Mouse (Mus musculus): ENCODE results near the gene Atp6v1a. TPM values are rescaled to one million over a fixed set of nuclear protein-coding genes. Genes with fewer than 3 reads are reported as not detected.
A peak's percentile ranks its signal among the peaks of the same experiment; 100 is the strongest.

Gene Atp6v1a
- total RNA-seq, 2 experiments from 2014 or later = 49.8 to 52.8 TPM

DNA sequence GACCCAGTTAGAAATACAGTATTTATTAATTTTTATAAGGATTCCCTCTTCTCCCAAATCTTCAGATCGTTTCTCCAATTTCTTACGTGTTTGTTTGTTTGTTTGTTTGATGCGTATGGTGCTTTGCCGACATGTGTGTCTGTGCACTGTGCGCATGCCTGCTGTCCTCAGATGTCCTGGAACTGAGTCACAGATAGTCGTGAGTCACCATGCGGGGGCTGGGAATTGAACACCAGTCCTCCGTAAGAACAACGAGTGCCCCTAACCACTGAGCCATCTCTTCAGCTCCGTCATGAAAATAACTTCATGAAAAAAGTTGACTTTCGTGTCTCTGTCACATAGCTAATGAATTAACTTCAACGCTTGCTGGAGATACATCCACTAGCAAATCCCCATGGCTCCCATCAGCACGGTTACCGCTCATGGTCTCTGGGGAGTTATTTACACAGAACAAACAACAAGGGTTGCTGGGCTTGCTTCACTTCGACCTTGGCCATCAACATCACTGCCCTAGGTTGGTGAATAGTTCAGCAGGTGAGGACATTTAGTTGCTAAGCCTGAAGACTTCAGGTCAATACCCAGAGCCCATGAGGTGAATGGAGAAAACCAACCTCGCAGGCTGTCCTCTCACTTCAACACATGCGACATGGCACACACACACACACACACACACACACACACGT is 78.8 kb downstream of the Atp6v1a start:
- no peak for DNase-seq

DNA sequence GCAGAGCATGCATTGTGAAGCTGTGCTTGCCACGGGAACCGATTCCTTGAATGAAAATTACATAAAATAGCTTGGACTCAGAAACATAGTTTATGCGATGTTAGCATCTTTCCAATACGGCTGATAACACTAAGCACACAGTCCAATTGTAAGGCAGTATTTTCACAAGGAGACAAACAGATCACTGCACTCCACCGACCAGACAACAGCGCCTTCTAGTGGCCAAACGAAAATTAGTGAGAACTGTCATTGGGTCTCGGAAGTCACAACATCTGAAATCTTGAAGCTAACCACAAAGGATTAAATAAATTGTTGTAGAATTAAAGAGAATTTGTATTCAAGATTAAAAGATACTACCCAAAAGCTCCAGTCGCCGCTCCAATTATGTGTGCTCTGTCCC is 80.8 kb downstream of the Atp6v1a start:
- peak; percentile 82 for DNase-seq

DNA sequence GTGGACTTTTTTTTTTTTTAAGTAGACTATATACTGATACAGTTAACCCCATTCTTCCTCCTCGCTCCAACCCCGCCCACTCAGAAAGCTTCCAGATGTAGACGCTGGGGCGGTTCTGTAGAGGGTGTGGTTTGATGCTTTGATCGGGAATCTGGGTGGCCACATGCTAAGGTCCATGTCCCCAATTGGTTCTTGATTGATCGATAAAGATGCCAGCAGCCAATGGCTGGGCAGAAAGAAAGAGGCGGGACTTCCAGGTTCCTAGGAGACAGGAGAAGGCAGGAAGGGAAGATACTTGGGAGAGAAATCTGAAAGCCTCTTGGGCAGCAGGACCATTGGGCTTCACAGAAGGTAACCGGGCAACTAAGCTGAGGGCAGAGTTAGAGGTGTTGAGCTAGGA is 83.7 kb downstream of the Atp6v1a start:
- no peak for DNase-seq

DNA sequence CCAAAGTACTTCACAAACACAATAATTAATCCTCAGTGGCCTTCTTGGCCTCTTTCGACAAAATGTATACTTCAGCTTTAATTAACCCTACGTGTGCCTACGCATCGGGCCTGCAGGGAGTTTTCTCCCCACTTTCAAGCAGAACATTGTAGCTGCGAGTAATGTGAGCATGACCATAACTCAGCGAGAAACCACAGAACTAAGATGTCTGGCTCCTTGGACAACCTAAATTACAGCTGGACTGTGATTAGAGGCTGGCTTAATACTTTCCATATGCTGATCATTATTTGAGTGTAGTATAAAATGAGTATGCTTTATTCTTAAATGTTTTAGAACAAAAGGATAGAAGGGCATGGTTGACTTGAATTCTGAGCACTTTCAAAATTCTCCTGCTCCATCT is 86.2 kb downstream of the Atp6v1a start:
- DNase-seq = no peak

DNA sequence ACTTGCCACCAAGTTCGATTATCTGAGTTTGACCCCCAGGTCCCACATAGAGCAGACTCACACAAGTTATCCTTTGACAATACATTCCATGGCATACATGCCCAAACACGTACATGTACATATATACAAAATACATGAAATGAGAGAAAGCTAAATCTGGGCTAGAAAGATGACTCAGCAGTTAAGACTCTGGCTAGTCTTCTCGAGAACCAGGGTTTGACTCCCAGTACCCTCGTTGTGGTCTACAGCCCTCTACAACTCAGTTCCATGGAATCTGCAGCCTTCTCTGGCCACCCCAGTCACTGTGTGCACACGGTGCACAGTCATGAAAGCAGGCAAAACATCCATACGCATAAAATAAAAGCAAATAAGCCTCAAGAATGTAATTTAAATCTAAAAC is 87.1 kb downstream of the Atp6v1a start:
- no peak for DNase-seq

DNA sequence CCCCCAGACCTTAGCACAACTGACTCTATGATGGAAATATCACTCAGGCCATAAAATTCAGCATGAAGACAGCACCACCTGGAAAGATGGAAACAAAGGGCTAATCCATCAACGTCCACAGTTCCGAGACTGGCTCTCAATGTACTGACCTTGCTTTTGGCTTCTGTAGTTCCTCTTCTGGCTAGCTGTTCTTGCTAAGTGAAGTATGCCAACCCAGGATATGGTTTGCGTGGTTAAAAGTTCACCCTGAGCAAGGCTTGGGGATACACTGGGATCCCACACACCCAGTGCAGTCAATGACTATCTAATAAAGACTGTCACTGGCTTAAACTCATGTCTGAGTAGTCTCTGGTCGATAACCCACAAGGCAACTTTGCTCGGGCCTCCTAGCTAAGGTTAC is 89.4 kb downstream of the Atp6v1a start:
- DNase-seq = no peak

DNA sequence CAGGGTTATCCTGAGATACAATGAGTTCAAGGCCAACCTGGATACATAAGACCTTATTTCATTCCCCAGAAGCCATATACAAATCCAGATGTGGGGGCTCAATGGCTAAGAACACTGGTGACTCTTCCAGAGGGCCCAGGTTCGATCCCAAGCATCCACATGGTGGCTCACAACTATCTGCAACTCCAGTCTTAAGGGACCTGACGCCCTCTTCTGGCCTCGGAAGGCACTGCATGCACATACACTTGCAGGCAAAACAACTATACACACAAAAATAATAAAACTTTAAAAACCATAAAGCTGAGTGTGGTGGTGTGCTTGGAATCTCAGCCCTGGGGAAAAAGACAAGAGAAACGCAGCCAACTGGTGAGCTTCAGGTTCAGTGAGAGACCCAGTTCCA is 100.4 kb downstream of the Atp6v1a start:
- no peak for DNase-seq

Other genes starting within 250 kb of the Atp6v1a start
- gene Ccdc191, start 249.9 kb downstream of the Atp6v1a start, total RNA-seq (2021) = 1 to 10 TPM; 1.2 to 2.0 TPM
- gene Qtrt2, start 212.9 kb downstream of the Atp6v1a start, total RNA-seq (2021) = 10 to 100 TPM; 23.2 to 29.8 TPM
- gene Zdhhc23, start 159.9 kb downstream of the Atp6v1a start, total RNA-seq (2021) = 1 to 10 TPM; 1.8 to 2.2 TPM
- gene Gramd1c, start 76.4 kb downstream of the Atp6v1a start, total RNA-seq (2021) = 1 to 10 TPM; 1.6 to 2.2 TPM
- 100 to 1,000 TPM in 1 of 2 experiments, 10 to 100 TPM in 1; 96.8 to 100 TPM for gene Naa50, start 125 bp upstream of the Atp6v1a start, total RNA-seq (2021)
- 10 to 100 TPM; 22.2 to 24.2 TPM for gene Usf3, start 33.5 kb upstream of the Atp6v1a start, total RNA-seq (2021)
- under 1 TPM; 0.21 to 0.25 TPM for gene Sidt1, start 193.5 kb upstream of the Atp6v1a start, total RNA-seq (2021)
- 10 to 100 TPM in 1 of 2 experiments, 1 to 10 TPM in 1; 9.6 to 10.8 TPM for gene Spice1, start 207.4 kb upstream of the Atp6v1a start, total RNA-seq (2021)